Mouse (Mus musculus) testis, adult 2 months (tissue): Measurements from ENCODE around the gene Ficd.

Experiments
- CTCF ChIP-seq: fragments of 200-500 bp; IDR thresholded peaks from 2 replicates; pipeline ENCODE4 v1.5.1; 2012; ENCODE audit warnings: low read depth, mild to moderate bottlenecking, inconsistent platforms, low read length, moderate library complexity; ENCODE audit not compliant: control insufficient read depth, insufficient read depth, insufficient replicate concordance
- POLR2A ChIP-seq: fragments of 200-500 bp; IDR thresholded peaks from 2 replicates; pipeline ENCODE4 v1.6.1; 2012; ENCODE audit warnings: low read depth, mild to moderate bottlenecking, inconsistent platforms, low read length, moderate library complexity; ENCODE audit not compliant: control insufficient read depth

DNA sequence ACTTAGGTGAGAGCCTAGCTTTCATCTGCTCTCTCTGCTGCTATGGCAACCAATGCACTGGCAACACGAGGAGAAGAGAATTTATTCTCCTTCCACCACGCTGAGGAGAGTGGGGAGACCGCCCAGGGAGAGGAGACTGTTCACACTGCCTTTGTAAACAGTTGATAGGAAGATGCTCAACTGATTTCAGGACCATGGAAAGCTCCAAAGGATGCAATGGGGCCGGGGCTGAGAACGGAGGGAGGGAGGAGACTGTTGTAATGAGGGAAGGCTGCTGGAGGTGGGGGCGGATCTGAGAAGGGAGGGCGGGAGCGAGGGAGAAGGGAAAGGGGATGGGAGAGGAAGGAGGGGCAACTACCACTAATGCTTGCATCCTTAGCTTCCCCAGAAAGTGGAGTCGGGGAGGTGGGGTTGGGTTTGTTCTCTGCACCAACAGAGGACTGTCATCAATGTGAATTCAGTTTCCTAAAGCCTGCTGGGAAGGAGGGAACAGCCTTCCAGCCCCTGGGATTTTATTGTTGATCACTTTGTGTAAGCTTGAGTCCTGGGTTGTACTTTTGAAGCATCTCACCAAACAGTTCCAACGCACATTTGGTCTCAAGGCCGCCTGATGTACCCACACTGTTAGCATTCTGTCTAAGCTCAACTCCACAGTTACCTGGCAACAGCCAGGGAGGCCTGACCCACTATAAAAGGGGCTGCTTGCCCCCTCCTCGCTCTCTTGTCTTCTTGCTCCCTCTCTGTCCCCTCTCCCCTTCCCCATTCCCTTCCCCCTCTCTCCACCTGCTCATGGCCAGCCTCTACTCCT is 18.8 kb upstream of the Ficd start:
- TF ChIP-seq POLR2A (no peak), CTCF (no peak)
